Mouse (Mus musculus): Measurements from ENCODE around the gene Kcnj14. TPM values are rescaled to one million over a fixed set of nuclear protein-coding genes. Genes with fewer than 3 reads are reported as not detected.

Gene Kcnj14
- polyA plus RNA-seq, 1 experiment, result 0.05 TPM

DNA sequence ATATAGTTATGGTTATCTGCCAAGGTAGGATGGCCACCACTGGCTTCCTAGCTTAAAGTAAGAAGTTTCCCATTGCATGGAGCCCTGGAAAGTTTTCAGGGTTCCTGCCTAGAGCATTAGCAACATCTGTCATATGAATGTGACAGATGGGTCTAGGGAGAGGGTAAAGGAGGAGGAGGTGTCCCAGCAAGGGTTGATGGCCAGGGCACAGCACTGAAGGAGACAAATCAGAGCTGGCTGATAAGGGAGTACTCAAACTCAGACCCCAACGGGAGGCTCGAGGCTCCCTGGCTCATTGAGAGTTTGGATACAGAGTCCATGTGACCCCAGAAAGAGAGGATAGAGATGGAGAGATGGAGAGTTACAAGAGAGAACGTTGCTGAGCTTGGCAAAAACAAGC, 26.1 kb upstream of the Kcnj14 start:
- Histone ChIP-seq H3K4me2 (ENCODE audit: low read depth) (no peak overlapping the region), H3K79me2 (ENCODE audit: control insufficient read depth, insufficient read depth) (no peaks in the 10 kb centered on the region), H3ac (ENCODE audit: control insufficient read depth, insufficient read length) (no peak overlapping the region), H3K27me3 (ENCODE audit: control insufficient read depth, insufficient read depth, insufficient read length) (no peaks in the 10 kb centered on the region), H3K36me3 (ENCODE audit: control insufficient read depth, insufficient read depth) (no peaks in the 10 kb centered on the region), H3K4me3 (no peak overlapping the region)
- no peak for TF ChIP-seq MYOD1 (IDR thresholded peaks at IDR 0.05; ENCODE audit: control insufficient read depth in 1 of 3, insufficient read length in 2 of 3, low read depth in 2 of 3)
- no peak for TF ChIP-seq REST (IDR thresholded peaks at IDR 0.05; ENCODE audit: insufficient read depth, insufficient read length)
- TF ChIP-seq TCF12 (IDR thresholded peaks at IDR 0.05; ENCODE audit: insufficient read depth, poor library complexity, severe bottlenecking), result no peak
- no peak for TF ChIP-seq POLR2A (IDR thresholded peaks at IDR 0.05; ENCODE audit: insufficient read length, low read depth)
- no peak for TF ChIP-seq MAX (IDR thresholded peaks at IDR 0.05; ENCODE audit: low read depth)
- TF ChIP-seq MYOG (IDR thresholded peaks at IDR 0.05; ENCODE audit: control insufficient read depth in 1 of 3, insufficient read depth in 1 of 3, insufficient read length in 2 of 3, low read depth in 2 of 3), result no peak
- TF ChIP-seq POLR2AphosphoS2 (IDR thresholded peaks at IDR 0.05; ENCODE audit: insufficient read length, low read depth), result no peak
- TF ChIP-seq E2F4 (IDR thresholded peaks at IDR 0.05; ENCODE audit: insufficient read depth), result no peak
- no peak for TF ChIP-seq USF1 (IDR thresholded peaks at IDR 0.05; ENCODE audit: low read depth)
- no peak for TF ChIP-seq SRF (IDR thresholded peaks at IDR 0.05; ENCODE audit: control insufficient read depth, insufficient read length, low read depth)
- no peak for TF ChIP-seq CEBPB (IDR thresholded peaks at IDR 0.05; ENCODE audit: insufficient read depth, poor library complexity, severe bottlenecking)

DNA sequence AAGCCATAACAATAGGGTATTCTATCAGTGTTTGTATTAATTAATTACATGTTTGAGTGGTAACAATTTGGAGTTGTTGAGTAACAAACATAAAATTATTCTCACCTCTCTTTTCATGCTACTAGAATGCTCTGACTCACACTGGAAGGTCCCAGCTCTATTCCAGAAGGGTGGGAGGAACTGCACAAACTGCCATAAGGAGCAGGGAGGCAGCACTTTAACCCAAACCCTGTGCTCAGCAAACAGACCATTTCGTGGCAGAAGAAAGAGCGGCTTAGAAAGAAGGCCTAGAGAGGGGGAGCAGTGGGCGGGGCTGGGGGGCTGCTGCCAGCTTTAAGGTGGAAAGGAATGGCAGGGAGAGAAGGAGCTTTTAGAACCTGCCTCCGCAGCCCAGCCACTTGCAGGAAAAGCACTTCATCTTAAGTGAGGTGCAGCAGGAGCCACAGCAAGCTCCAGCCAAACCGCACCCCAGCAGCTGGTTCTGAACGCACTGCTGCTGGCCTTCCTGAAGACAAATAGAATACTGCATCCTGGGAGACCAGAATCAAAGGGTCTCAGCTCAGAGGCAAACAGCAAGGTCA, 24.0 kb upstream of the Kcnj14 start:
- no peak overlapping the region for H3K4me2 ChIP-seq (ENCODE audit: low read depth)
- no peak overlapping the region for H3K4me3 ChIP-seq
- no peaks in the 10 kb centered on the region for H3K36me3 ChIP-seq (ENCODE audit: control insufficient read depth, insufficient read depth)
- no peak overlapping the region for H3ac ChIP-seq (ENCODE audit: control insufficient read depth, insufficient read length)
- H3K27me3 ChIP-seq (ENCODE audit: control insufficient read depth, insufficient read depth, insufficient read length), result no peaks in the 10 kb centered on the region
- H3K79me2 ChIP-seq (ENCODE audit: control insufficient read depth, insufficient read depth), result no peaks in the 10 kb centered on the region
- TF ChIP-seq MYOG (IDR thresholded peaks at IDR 0.05; ENCODE audit: control insufficient read depth in 1 of 3, insufficient read depth in 1 of 3, insufficient read length in 2 of 3, low read depth in 2 of 3) (peak in 1 of 3 experiments; percentile 8), MYOD1 (IDR thresholded peaks at IDR 0.05; ENCODE audit: control insufficient read depth in 1 of 3, insufficient read length in 2 of 3, low read depth in 2 of 3) (peak in 1 of 3 experiments; percentile 10), USF1 (IDR thresholded peaks at IDR 0.05; ENCODE audit: low read depth) (no peak), CEBPB (IDR thresholded peaks at IDR 0.05; ENCODE audit: insufficient read depth, poor library complexity, severe bottlenecking) (no peak)

DNA sequence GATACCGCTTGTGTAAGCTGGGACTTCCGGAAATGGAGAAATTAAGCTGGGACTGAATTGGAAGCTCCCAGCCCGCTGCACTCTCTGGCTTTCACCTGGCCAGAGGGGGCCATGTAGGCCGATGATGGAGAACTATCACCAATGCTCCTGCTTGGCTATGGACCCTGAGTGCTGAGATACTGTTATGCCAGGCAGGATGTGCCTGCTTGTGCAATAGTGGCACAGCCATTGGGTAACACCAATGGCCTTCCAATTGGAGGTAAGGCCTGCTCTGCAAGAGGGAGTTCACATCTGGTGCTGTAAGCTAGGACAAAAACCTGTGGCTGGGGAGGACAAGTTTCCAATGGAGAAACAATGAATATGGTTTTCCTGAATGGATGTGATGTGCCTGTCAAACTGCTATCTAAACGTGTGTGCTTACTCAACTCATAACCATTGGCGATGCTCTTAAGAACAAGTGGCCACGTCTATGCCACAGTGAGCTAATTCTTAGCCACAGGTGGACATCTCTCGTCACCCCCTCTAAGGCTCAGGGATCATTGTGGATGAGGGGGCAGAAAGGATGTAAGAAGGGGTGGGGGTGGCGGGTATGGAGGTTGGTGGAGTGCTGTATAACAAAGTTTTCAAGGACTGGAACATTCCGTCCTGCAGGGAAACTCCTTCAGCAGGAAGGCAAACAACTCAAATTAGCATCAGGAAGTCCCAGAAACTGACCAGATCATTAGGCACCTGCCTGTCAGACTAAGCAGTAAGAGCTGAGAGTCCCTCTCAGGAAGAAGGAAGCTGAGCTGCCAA, 18.6 kb upstream of the Kcnj14 start:
- Histone ChIP-seq H3K36me3 (ENCODE audit: control insufficient read depth, insufficient read depth) (no peaks in the 10 kb centered on the region), H3K4me3 (no peak overlapping the region), H3K79me2 (ENCODE audit: control insufficient read depth, insufficient read depth) (no peaks in the 10 kb centered on the region), H3ac (ENCODE audit: control insufficient read depth, insufficient read length) (no peak overlapping the region), H3K27me3 (ENCODE audit: control insufficient read depth, insufficient read depth, insufficient read length) (no peaks in the 10 kb centered on the region), H3K4me2 (ENCODE audit: low read depth) (no peak overlapping the region)
- TF ChIP-seq MYOD1 (IDR thresholded peaks at IDR 0.05; ENCODE audit: control insufficient read depth in 1 of 3, insufficient read length in 2 of 3, low read depth in 2 of 3) (no peak), MYOG (IDR thresholded peaks at IDR 0.05; ENCODE audit: control insufficient read depth in 1 of 3, insufficient read depth in 1 of 3, insufficient read length in 2 of 3, low read depth in 2 of 3) (no peak), REST (IDR thresholded peaks at IDR 0.05; ENCODE audit: insufficient read depth, insufficient read length) (no peak), TCF3 (IDR thresholded peaks at IDR 0.05; ENCODE audit: insufficient read length, low read depth) (no peak), E2F4 (IDR thresholded peaks at IDR 0.05; ENCODE audit: insufficient read depth) (no peak), POLR2AphosphoS2 (IDR thresholded peaks at IDR 0.05; ENCODE audit: insufficient read length, low read depth) (no peak), CEBPB (IDR thresholded peaks at IDR 0.05; ENCODE audit: insufficient read depth, poor library complexity, severe bottlenecking) (no peak), USF1 (IDR thresholded peaks at IDR 0.05; ENCODE audit: low read depth) (no peak), SRF (IDR thresholded peaks at IDR 0.05; ENCODE audit: control insufficient read depth, insufficient read length, low read depth) (no peak), POLR2A (IDR thresholded peaks at IDR 0.05; ENCODE audit: insufficient read length, low read depth) (no peak), TCF12 (IDR thresholded peaks at IDR 0.05; ENCODE audit: insufficient read depth, poor library complexity, severe bottlenecking) (no peak), MAX (IDR thresholded peaks at IDR 0.05; ENCODE audit: low read depth) (no peak)

DNA sequence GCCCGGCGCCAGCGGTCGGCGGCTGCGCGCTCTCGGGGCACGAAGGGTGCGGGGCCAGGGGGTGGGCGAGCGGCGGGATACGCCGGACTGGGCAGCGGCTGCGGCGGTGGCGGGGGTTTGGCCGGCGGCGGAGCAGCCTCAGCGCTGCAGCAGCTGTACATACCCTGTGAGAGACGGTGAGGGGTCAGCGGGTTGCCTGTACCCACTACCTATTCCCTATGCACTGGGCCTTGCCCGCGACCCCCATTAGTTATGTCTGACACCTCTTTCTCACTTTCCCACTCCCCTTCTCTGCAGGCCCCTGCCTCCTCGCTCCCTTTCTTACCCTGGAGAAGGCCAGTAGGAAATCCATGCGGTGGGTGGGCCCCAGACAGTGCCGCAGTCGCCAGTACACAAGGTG, 9.3 kb upstream of the Kcnj14 start:
- no peak for TF ChIP-seq POLR2AphosphoS2 (IDR thresholded peaks at IDR 0.05; ENCODE audit: insufficient read length, low read depth)
- TF ChIP-seq CEBPB (IDR thresholded peaks at IDR 0.05; ENCODE audit: insufficient read depth, poor library complexity, severe bottlenecking), result no peak
- no peak for TF ChIP-seq USF1 (IDR thresholded peaks at IDR 0.05; ENCODE audit: low read depth)
- no peak for TF ChIP-seq E2F4 (IDR thresholded peaks at IDR 0.05; ENCODE audit: insufficient read depth)
- no peak for TF ChIP-seq TCF12 (IDR thresholded peaks at IDR 0.05; ENCODE audit: insufficient read depth, poor library complexity, severe bottlenecking)
- TF ChIP-seq TCF3 (IDR thresholded peaks at IDR 0.05; ENCODE audit: insufficient read length, low read depth), result no peak
- TF ChIP-seq MAX (IDR thresholded peaks at IDR 0.05; ENCODE audit: low read depth), result no peak
- TF ChIP-seq POLR2A (IDR thresholded peaks at IDR 0.05; ENCODE audit: insufficient read length, low read depth), result no peak
- no peak for TF ChIP-seq SRF (IDR thresholded peaks at IDR 0.05; ENCODE audit: control insufficient read depth, insufficient read length, low read depth)
- TF ChIP-seq MYOG (IDR thresholded peaks at IDR 0.05; ENCODE audit: control insufficient read depth in 1 of 3, insufficient read depth in 1 of 3, insufficient read length in 2 of 3, low read depth in 2 of 3), result no peak
- TF ChIP-seq REST (IDR thresholded peaks at IDR 0.05; ENCODE audit: insufficient read depth, insufficient read length), result no peak
- no peak for TF ChIP-seq MYOD1 (IDR thresholded peaks at IDR 0.05; ENCODE audit: control insufficient read depth in 1 of 3, insufficient read length in 2 of 3, low read depth in 2 of 3)
- no peak overlapping the region for H3K4me3 ChIP-seq
- peaks cover 14% of the 10 kb centered on the region for H3K79me2 ChIP-seq (ENCODE audit: control insufficient read depth, insufficient read depth)
- no peak overlapping the region for H3K4me2 ChIP-seq (ENCODE audit: low read depth)
- H3ac ChIP-seq (ENCODE audit: control insufficient read depth, insufficient read length), result no peak overlapping the region
- peaks cover 24% of the 10 kb centered on the region for H3K27me3 ChIP-seq (ENCODE audit: control insufficient read depth, insufficient read depth, insufficient read length)
- no peaks in the 10 kb centered on the region for H3K36me3 ChIP-seq (ENCODE audit: control insufficient read depth, insufficient read depth)
